Mouse (Mus musculus): ENCODE measurements at regions not wholly inside any gene's neighbourhood (a gene's known extent, or its start where the extent isn't known, plus 50 kb on each side); places are given as distances from the start of the nearest gene placed in this dataset.

DNA sequence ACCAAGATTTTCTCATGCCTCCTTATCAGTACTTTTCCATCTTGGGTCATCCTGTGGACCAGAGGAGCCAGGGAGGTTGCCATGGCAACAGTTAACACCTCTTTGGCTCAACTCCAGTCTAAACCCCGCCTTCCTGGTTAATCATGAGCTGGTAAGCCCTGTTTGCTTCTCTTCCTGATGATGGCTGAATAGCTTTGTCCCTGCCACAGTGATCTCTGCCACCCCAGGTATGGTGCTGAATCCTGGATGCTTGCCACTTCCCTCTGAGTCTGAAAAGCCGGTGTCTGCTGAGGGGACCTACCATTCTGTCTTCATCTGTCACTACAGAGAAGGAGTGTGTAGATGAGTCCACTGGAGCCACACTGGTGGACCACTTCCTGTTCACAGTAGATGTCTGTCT lies 223.8 kb upstream of the Chd6 start:
- TF ChIP-seq CTCF (IDR thresholded peaks at IDR 0.05; ENCODE audit: low read depth, low read length) (no peak), EP300 (IDR thresholded peaks at IDR 0.05; ENCODE audit: insufficient read depth, low read depth, low read length) (no peak), POLR2A (IDR thresholded peaks at IDR 0.05; ENCODE audit: insufficient read depth, low read length) (no peak)

Data from ES-Bruce4 (cell line).